Mouse (Mus musculus) ovary, postnatal 10 days (tissue): ENCODE data around the gene 1600014C23Rik.

Experiments used
- DNase-seq: peaks from one replicate; pipeline ENCODE4 v3.0.0; 2022; ENCODE audit warnings: low spot score

1600014C23Rik gene

GRCm38 (mm10) chr17:45726249-45726648 is 7.4 kb downstream of the 1600014C23Rik start:
- DNase-seq = no peak

GRCm38 (mm10) chr17:45724574-45724921 is 9.1 kb downstream of the 1600014C23Rik start:
- no peak for DNase-seq

GRCm38 (mm10) chr17:45723732-45724573 is 9.7 kb downstream of the 1600014C23Rik start:
- peak; percentile 57 for DNase-seq

GRCm38 (mm10) chr17:45718323-45718722 is 15.3 kb downstream of the 1600014C23Rik start:
- DNase-seq = no peak

GRCm38 (mm10) chr17:45711525-45711924 is 22.1 kb downstream of the 1600014C23Rik start:
- DNase-seq = no peak

- no peak for DNase-seq
Measured at GRCm38 (mm10) chr17:45710407-45710806, 23.2 kb downstream of the 1600014C23Rik start.

- DNase-seq = no peak
Measured at GRCm38 (mm10) chr17:45709829-45710228, 23.8 kb downstream of the 1600014C23Rik start.

GRCm38 (mm10) chr17:45708179-45708578 is 25.5 kb downstream of the 1600014C23Rik start:
- no peak for DNase-seq

GRCm38 (mm10) chr17:45707376-45707775 is 26.3 kb downstream of the 1600014C23Rik start:
- no peak for DNase-seq

- DNase-seq = no peak
Measured at GRCm38 (mm10) chr17:45706796-45707195, 26.8 kb downstream of the 1600014C23Rik start.

GRCm38 (mm10) chr17:45703187-45703586 is 30.5 kb downstream of the 1600014C23Rik start:
- no peak for DNase-seq

- no peak for DNase-seq
Measured at GRCm38 (mm10) chr17:45702254-45702653, 31.4 kb downstream of the 1600014C23Rik start.

GRCm38 (mm10) chr17:45701236-45701591 is 32.4 kb downstream of the 1600014C23Rik start:
- DNase-seq = no peak

- DNase-seq = no peak
Measured at GRCm38 (mm10) chr17:45700496-45701235, 33.0 kb downstream of the 1600014C23Rik start.

GRCm38 (mm10) chr17:45699039-45699740 is 34.5 kb downstream of the 1600014C23Rik start:
- no peak for DNase-seq

GRCm38 (mm10) chr17:45698368-45698767 is 35.3 kb downstream of the 1600014C23Rik start:
- DNase-seq = no peak

- no peak for DNase-seq
Measured at GRCm38 (mm10) chr17:45696981-45697380, 36.7 kb downstream of the 1600014C23Rik start.

GRCm38 (mm10) chr17:45695227-45696120 is 38.2 kb downstream of the 1600014C23Rik start:
- no peak for DNase-seq

- no peak for DNase-seq
Measured at GRCm38 (mm10) chr17:45693812-45694565, 39.7 kb downstream of the 1600014C23Rik start.

GRCm38 (mm10) chr17:45692159-45692558 is 41.5 kb downstream of the 1600014C23Rik start:
- no peak for DNase-seq

GRCm38 (mm10) chr17:45690044-45690443 is 43.6 kb downstream of the 1600014C23Rik start:
- DNase-seq = no peak
